Mouse (Mus musculus) hindbrain, embryonic 11.5 days (tissue): ENCODE data around the gene Aifm3. TPM values are rescaled to one million over a fixed set of nuclear protein-coding genes. Genes with fewer than 3 reads are reported as not detected.

ENCODE experiments used
- ATAC-seq: fragments of 200-750 bp; cut with Nextera tagmentation; 2 replicates; pipeline ENCODE4 v1.8.0; 2017; ENCODE audit warnings: mild to moderate bottlenecking, moderate TSS enrichment, moderate library complexity; ENCODE audit not compliant: low FRiP score
- DNase-seq: peaks from one replicate; pipeline ENCODE4 v3.0.0-alpha.2; 2015; ENCODE audit warnings: low spot score
- H3K27ac ChIP-seq: fragments of 300-500 bp; sonication (generic); 2 replicates; pipeline ENCODE4 v1.5.1; 2014; ENCODE audit warnings: mild to moderate bottlenecking, low read depth, low read length
- H3K27me3 ChIP-seq: fragments of 300-500 bp; sonication (generic); 2 replicates; pipeline ENCODE4 v1.6.1; 2014; ENCODE audit warnings: mild to moderate bottlenecking, low read length, moderate library complexity, mixed read lengths; ENCODE audit not compliant: control insufficient read depth, insufficient read depth
- H3K36me3 ChIP-seq: fragments of 300-500 bp; sonication (generic); 2 replicates; pipeline ENCODE4 v1.6.1; 2014; ENCODE audit warnings: mild to moderate bottlenecking, low read length, moderate library complexity, mixed read lengths; ENCODE audit not compliant: control insufficient read depth, insufficient read depth
- H3K4me1 ChIP-seq: fragments of 300-500 bp; sonication (generic); replicated peaks from 2 replicates; pipeline ENCODE4 v1.6.1; 2014; ENCODE audit warnings: low read length, mixed read lengths; ENCODE audit not compliant: control insufficient read depth, insufficient read depth
- H3K4me2 ChIP-seq: fragments of 300-500 bp; sonication (generic); replicated peaks from 2 replicates; pipeline ENCODE4 v1.6.1; 2014; ENCODE audit warnings: mild to moderate bottlenecking, low read depth, low read length
- H3K4me3 ChIP-seq: fragments of 300-500 bp; sonication (generic); 2 replicates; pipeline ENCODE4 v1.5.1; 2014; ENCODE audit warnings: low read depth, low read length
- H3K9ac ChIP-seq: fragments of 300-500 bp; sonication (generic); 2 replicates; pipeline ENCODE4 v1.6.1; 2014; ENCODE audit warnings: low read depth, low read length
- H3K9me3 ChIP-seq: fragments of 300-500 bp; sonication (generic); 2 replicates; pipeline ENCODE4 v1.6.1; 2016; ENCODE audit warnings: low read length; ENCODE audit not compliant: control insufficient read depth
- WGBS: fragments of 180-500 bp; shearing (Covaris S2); extraction: QIAGEN DNeasy Blood & Tissue Kit; methylation state at CpG from one replicate; pipeline ENCODE4 v1.1.7; 2014; 5-methylcytosine and 5-hydroxymethylcytosine counted together
- polyA plus RNA-seq: library from polyadenylated mRNA; unstranded; fragments of >200 nt; fragmentation: Nextera tagmentation; extraction: Ambion mirVana; gene quantifications from 2 replicates; pipeline ENCODE4 v1.2.1, GENCODE M21; 2014

Gene Aifm3
- polyA plus RNA-seq, result 2.5 and 2.6 TPM in 2 replicates

DNA sequence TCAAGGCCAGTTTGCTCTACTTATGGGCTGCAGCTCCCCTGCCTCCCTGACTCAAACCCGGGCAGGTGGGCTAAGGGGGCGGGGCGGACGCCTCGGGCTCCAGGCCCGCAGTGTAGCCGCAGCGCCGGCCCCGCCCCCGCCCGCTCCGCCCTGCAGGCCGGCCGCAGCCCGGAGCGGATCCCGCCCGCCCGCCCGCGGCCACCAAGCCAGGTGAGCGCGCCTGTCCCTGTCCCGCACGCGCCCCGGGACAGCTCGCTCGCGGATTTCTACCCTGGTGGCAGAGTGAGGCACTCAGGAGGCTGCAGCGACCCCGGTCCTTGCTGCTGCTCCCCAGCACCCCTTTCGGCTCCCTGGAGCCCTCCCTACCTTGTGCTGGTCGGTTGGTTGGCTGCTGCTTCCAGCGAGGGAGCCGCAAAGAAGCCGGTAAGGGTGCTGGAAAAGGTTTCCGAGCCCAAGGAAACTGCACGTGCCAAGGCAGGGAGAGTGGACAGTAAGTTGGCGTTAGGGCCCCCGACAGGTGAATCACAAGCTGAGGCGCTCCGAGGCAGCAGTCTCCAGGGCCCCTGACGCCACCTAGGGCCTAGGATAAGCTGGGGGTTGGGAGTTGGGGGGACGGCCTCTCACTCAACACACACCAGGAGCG, at the start of gene Aifm3:
Gene Aifm3, plus strand, starts transcription at position 143 of the 643 bp plus-strand sequence.
- WGBS, result 1% methylated on average over 42 of the region's 47 CpGs
- ATAC-seq, result peak; percentile 76

DNA sequence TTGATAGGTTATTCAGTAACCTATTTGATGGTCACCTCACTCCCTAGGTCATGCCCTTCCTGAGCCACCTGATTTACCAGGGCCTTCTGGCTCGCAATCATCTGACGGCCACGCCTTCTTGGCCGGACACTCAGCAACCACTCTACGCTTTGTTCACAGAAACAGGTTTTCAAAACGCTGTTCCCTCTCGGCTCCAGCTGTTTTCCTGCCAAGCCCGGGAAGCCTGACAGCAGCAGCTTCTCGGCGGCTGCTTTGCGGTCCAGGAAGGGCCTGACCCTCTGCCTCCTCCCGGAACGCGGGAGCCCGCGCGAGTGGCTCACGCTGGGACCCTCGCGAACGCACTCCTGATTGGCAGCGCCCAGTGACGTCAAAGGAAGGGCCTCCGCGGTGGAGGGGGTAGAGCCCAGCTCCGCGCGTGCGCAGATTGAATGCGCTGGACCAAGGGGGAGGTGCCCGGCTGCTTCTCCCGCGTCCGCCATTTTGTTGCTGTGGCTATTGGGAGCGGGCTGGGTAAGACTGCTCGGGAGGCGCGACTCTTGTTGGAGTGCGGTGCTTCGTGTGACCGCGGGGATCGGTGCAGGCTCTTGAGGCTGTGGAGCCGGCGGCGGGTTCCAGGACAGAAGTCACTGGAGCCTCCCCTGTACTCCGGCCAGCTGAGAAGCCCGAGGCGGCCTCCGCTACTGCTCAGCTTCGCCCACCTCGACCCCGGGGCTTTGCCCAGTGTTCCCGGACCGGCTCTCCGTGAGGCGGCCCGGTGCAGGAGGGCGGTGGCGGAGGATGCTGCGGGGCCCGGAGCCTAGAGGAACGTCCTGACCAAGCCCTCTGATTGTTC, 37.7 kb upstream of the Aifm3 start, which contains the start of gene Crkl:
Gene Crkl, plus strand, starts transcription at position 447 of the 832 bp plus-strand sequence.
- peak; percentile 100 for DNase-seq
- H3K4me3 ChIP-seq, result peak within 1 kb of the TSS; percentile 96
- H3K36me3 ChIP-seq, result peaks cover 6% of the 10 kb centered on the region; the same call in 1 of the 2 replicates
- H3K27ac ChIP-seq, result peak within 1 kb of the TSS; percentile 92
- peaks cover 2% of the 10 kb centered on the region; the same call in 1 of the 2 replicates for H3K4me1 ChIP-seq
- no peaks in the 10 kb centered on the region for H3K9me3 ChIP-seq
- H3K4me2 ChIP-seq, result peak within 1 kb of the TSS; percentile 65
- H3K9ac ChIP-seq, result peak within 1 kb of the TSS; percentile 96
- H3K27me3 ChIP-seq, result no peaks in the 10 kb centered on the region
- under 1% methylated on average over 58 of the region's 63 CpGs for whole genome bisulfite sequencing
- ATAC-seq, result peak; percentile 96

More for the DNA sequence above, at the start of gene Aifm3:
- peak within 1 kb of the TSS; percentile 40; the same call in 1 of the 2 replicates for H3K9ac ChIP-seq
- H3K27ac ChIP-seq, result no peak within 1 kb of the TSS
- H3K27me3 ChIP-seq, result peaks cover 10% of the 10 kb centered on the region
- H3K4me1 ChIP-seq, result 0 out of 2 replicates have a peak, but pooled peaks cover 2% of the 10 kb centered on the region
- H3K9me3 ChIP-seq, result no peaks in the 10 kb centered on the region
- H3K36me3 ChIP-seq, result 0 out of 2 replicates have a peak, but pooled peaks cover under 1% of the 10 kb centered on the region
- peak within 1 kb of the TSS; percentile 86 for H3K4me2 ChIP-seq
- H3K4me3 ChIP-seq, result peak within 1 kb of the TSS; percentile 41
- peak; percentile 37 for DNase-seq

DNA sequence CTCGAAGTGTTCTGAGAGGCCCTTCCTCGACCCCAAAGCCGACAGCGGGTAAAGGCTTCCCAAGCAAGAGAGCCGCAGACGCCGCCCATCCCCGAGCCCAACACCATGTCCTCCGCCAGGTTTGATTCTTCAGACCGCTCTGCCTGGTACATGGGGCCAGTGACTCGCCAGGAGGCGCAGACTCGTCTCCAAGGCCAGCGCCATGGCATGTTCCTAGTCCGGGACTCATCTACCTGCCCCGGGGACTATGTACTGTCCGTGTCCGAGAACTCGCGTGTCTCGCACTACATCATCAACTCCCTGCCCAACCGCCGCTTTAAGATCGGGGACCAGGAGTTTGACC, 37.1 kb upstream of the Aifm3 start:
- H3K36me3 ChIP-seq, result peaks cover 6% of the 10 kb centered on the region; the same call in 1 of the 2 replicates
- H3K9ac ChIP-seq, result peak overlapping the region; percentile 96
- peak overlapping the region; percentile 96 for H3K4me3 ChIP-seq
- ATAC-seq (peak; percentile 60; the same call in 1 of the 2 replicates), DNase-seq (peak; percentile 72)
- peak overlapping the region; percentile 92 for H3K27ac ChIP-seq
- no peaks in the 10 kb centered on the region for H3K9me3 ChIP-seq
- H3K4me1 ChIP-seq, result peaks cover 2% of the 10 kb centered on the region; the same call in 1 of the 2 replicates
- WGBS, result under 1% methylated on average over 24 of the region's 24 CpGs
- peak overlapping the region; percentile 65 for H3K4me2 ChIP-seq
- H3K27me3 ChIP-seq, result no peaks in the 10 kb centered on the region

DNA sequence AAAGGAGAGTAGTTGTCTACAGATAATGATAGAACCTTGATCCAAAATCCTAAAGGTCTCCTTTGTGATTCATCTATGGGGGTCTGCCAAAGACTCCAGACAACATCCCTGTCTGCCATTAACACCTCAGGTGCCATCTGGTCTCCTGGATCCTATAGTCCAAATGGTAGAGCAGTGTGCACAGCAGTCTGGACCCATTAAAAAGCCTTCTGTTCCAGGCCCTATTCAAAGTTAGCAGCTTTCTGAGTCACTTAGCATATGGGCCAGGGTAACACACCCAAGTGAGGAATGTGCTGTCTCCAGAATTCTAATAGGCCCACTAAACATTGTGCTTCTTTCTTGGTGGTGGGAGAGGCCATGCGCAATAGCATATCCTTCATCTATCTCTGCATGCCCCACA, 32.5 kb upstream of the Aifm3 start:
- no peak overlapping the region for H3K4me3 ChIP-seq
- no peak for ATAC-seq
- WGBS, result 93% methylated on average over 1 of the region's 1 CpGs
- H3K9me3 ChIP-seq, result no peaks in the 10 kb centered on the region
- H3K4me2 ChIP-seq, result no peak overlapping the region
- H3K9ac ChIP-seq, result no peak overlapping the region
- H3K27me3 ChIP-seq, result no peaks in the 10 kb centered on the region
- H3K36me3 ChIP-seq, result peaks cover 6% of the 10 kb centered on the region; the same call in 1 of the 2 replicates
- H3K4me1 ChIP-seq, result peaks cover 2% of the 10 kb centered on the region; the same call in 1 of the 2 replicates
- no peak overlapping the region for H3K27ac ChIP-seq
- DNase-seq, result no peak

DNA sequence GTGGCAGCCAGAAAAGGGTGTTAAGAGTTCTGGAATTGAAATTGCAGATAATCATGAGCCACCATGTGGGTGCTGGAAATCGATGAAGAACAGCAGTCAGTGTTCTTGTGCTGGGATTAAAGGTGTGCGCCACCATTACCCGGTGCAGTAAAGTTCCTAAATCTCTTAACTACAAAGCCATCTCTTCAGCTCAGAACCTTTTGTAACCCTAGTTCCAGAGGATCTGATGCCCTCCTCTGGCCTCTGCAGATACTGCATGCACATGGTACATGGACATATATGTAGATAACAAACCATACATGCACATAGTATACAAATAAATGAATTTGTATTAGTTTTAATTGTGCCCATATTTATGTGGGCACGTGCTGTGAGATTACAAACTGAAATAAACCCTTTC, 29.2 kb upstream of the Aifm3 start:
- peaks cover 6% of the 10 kb centered on the region; the same call in 1 of the 2 replicates for H3K36me3 ChIP-seq

GRCm38 (mm10) chr16:17461596-17461995, 27.8 kb upstream of the Aifm3 start:
- WGBS, result 94% methylated on average over 1 of the region's 1 CpGs
- Histone ChIP-seq H3K4me1 (no peaks in the 10 kb centered on the region; the same call in 1 of the 2 replicates), H3K9ac (no peak overlapping the region), H3K4me2 (no peak overlapping the region), H3K9me3 (no peaks in the 10 kb centered on the region), H3K36me3 (peaks cover under 1% of the 10 kb centered on the region; the same call in 1 of the 2 replicates), H3K27ac (no peak overlapping the region), H3K4me3 (no peak overlapping the region), H3K27me3 (no peaks in the 10 kb centered on the region)
- ATAC-seq (no peak), DNase-seq (no peak)

More for the DNA sequence above, 29.2 kb upstream of the Aifm3 start:
- Histone ChIP-seq H3K27ac (no peak overlapping the region), H3K4me2 (no peak overlapping the region), H3K9ac (no peak overlapping the region), H3K27me3 (no peaks in the 10 kb centered on the region), H3K9me3 (no peaks in the 10 kb centered on the region), H3K4me3 (no peak overlapping the region), H3K4me1 (no peaks in the 10 kb centered on the region; the same call in 1 of the 2 replicates)
- WGBS, result 97% methylated on average over 4 of the region's 4 CpGs
- no peak for ATAC-seq
- no peak for DNase-seq

DNA sequence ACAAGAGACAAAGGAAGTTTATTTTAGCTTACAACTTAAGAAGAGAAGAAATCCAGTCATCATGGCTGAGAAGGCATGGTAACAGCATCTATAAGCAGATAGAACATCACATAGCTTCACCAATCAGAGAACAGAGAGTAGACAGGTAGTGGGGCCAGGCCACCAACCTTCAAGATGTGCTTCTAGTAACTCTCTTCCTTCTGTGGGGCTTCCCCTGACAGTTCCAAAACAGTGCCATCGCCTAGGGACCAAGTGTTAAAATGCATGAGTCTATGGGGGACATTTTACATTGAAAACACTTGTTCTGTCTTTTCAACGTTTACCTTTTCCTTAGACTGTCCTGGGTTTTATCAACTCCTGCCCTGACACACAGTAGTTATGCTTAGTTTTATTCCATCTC, 26.2 kb upstream of the Aifm3 start:
- H3K36me3 ChIP-seq, result no peaks in the 10 kb centered on the region
- H3K4me2 ChIP-seq, result no peak overlapping the region
- H3K9me3 ChIP-seq, result no peaks in the 10 kb centered on the region
- H3K9ac ChIP-seq, result no peak overlapping the region
- ATAC-seq, result no peak
- H3K4me3 ChIP-seq, result no peak overlapping the region
- no peaks in the 10 kb centered on the region for H3K27me3 ChIP-seq
- no peak for DNase-seq
- WGBS, result 89% methylated on average over 2 of the region's 2 CpGs
- no peaks in the 10 kb centered on the region for H3K4me1 ChIP-seq
- no peak overlapping the region for H3K27ac ChIP-seq

GRCm38 (mm10) chr16:17466875-17467663, 22.3 kb upstream of the Aifm3 start:
- Histone ChIP-seq H3K9me3 (no peaks in the 10 kb centered on the region), H3K4me1 (no peaks in the 10 kb centered on the region), H3K27me3 (no peaks in the 10 kb centered on the region), H3K27ac (no peak overlapping the region), H3K4me3 (no peak overlapping the region), H3K4me2 (no peak overlapping the region), H3K36me3 (no peaks in the 10 kb centered on the region; the same call in 1 of the 2 replicates), H3K9ac (no peak overlapping the region)
- 91% methylated on average over 4 of the region's 4 CpGs for WGBS
- ATAC-seq (no peak), DNase-seq (no peak)
